Mouse (Mus musculus): ENCODE data around the gene Rbms3. TPM values are rescaled to one million over a fixed set of nuclear protein-coding genes. Genes with fewer than 3 reads are reported as not detected.

Rbms3 gene
- total RNA-seq, 2 experiments from 2014 or later, result 13.6 to 15.0 TPM

DNA sequence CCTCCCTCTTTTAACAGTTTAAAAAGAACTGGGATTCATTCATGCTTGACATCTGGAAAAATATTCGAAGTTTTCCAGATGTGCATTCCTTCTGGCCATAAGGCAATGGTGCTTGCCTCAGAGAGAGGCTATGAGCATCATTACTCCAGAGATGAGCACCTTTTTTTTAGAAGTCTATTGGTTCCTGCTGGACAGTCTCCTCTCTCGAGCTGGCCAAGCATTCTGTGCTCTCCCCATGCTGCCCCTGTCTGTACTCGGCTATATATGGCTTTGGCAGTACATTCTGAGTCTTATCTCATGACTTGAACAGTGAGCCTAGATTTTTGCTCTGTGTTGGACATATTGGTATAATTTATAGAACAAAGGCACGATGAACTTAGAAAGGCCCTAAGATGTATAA is 952.6 kb downstream of the Rbms3 start:
- intact Hi-C loops (cut with DNase I), result no loop called here

DNA sequence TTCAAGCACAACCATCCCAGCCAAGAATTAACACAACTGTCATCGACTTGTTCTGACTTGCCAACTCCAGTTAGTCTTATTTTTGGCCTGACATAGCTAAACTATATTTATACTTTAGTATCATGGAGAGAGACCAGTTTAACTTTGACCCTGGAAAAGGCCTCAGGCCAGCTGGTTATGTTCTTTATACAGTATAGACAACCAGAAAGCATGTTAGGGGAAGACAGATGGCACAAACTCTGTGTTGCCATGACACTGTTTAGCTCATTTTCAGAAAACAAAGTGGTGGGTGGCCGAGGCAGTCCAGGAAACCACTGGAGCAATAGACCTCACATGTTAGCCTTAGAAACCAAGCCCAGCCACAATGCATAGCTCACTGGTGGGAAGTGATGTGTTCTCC is 953.3 kb downstream of the Rbms3 start:
- peak in 1 of 2 experiments; percentile 1 for DNase-seq (ENCODE audit: extremely low spot score in 1 of 2, low spot score in 2 of 2)
- intact Hi-C loops (cut with DNase I), result no loop called here

More for the DNA sequence above, 952.6 kb downstream of the Rbms3 start:
- DNase-seq (ENCODE audit: extremely low spot score in 1 of 2, low spot score in 2 of 2), result no peak

DNA sequence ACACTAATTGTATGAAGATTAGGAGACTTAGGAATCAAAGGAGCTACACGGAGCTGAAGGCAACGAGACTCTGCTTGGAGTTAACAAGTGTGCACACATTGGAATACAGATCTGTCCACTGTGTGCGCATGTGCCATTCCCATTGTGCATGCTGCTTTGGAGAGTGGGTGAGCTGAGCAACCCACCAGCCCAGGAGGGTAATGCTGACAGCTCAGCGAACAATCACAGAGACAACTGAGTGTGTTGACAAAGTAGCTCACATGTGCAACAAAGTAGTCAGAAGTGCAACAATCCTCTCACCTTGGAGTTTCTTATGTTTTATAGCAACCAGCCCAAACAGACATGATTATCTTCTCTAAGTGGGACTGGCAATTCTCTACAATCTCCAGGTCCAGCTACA is 955.5 kb downstream of the Rbms3 start:
- intact Hi-C loops (cut with DNase I), result no loop called here
- DNase-seq (ENCODE audit: extremely low spot score in 1 of 2, low spot score in 2 of 2), result no peak

DNA sequence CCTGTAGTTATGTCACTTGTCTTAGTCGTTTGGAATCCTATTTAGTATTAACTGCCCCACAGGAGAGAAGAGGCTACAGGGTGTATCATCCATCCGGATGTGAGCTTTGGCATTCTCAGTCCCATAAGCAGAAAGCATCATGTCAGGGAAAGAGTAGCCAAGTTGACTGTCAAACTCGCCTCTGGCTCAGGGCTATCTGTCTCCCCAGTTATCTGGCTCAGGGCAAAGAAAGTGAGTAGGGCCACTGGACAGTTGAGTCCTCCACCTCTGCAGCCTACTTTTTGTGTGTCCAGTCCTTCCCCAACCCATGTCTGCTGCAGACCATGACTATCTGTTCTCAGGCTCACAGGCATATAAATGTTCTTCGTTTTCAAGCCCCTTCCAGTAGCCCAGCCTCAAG is 968.7 kb downstream of the Rbms3 start:
- intact Hi-C loops (cut with DNase I), result no loop called here
- DNase-seq (ENCODE audit: extremely low spot score in 1 of 2, low spot score in 2 of 2), result no peak

DNA sequence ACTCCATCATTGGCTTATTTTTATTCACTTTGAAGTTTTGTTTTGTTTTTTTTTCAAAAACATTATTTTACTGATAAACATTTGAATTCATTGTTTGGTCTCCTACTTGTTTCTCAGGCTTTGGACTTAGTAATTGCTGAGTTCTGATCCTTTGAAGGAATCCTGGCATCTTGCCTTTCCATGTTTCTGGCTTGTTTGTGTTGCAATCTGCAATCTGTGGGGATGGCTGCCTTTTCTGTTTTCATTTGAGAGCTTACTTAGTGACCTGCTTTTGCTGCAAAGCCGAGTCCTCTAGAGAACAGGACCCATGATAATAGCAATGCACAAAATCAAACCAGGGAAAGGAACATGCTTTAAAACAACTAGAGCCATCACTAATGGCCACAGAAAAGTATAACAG is 969.8 kb downstream of the Rbms3 start:
- intact Hi-C loops (cut with DNase I), result no loop called here
- DNase-seq (ENCODE audit: extremely low spot score in 1 of 2, low spot score in 2 of 2), result no peak

DNA sequence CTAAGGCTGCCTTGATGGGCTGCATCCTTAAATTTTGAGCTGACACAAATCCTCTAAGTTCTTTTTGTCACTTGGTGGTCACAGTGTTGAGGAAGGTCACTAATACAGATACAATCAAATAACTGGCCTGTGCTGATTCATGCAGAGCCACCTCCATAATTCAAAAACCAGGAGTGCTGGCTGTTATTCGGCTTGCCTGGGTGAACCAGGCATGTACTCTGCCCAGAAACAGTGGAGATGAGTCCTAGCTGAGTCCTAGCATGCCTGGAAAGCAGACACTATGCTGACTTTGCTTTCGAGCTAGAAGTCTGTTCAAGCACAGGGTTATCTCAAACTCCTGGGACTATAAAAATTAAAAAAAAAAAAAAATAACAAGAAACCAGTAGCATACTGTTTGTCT is 972.6 kb downstream of the Rbms3 start:
- DNase-seq (ENCODE audit: extremely low spot score in 1 of 2, low spot score in 2 of 2), result no peak

DNA sequence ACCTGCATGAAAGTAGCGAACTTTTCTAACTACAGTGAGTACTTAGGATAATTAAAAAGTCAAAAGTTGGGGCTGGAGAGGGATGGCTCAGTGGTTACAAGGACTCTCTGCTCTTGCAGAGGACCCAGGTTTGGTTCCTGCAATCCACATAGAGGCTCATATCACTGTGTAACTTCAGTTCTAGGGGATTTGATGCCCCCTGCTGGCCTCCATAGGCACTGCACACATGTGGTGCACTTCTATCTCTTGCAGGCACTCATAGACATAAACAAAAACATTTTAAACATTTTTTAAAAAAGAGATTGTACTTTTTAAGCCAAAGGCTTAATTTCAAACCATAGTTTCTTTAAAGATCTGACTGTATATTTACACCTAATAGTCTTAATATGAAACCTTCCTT is 978.3 kb downstream of the Rbms3 start:
- no peak for DNase-seq (ENCODE audit: extremely low spot score in 1 of 2, low spot score in 2 of 2)
- intact Hi-C loops (cut with DNase I), result no loop called here

More for the DNA sequence above, 972.6 kb downstream of the Rbms3 start:
- intact Hi-C loops (cut with DNase I), result no loop called here

DNA sequence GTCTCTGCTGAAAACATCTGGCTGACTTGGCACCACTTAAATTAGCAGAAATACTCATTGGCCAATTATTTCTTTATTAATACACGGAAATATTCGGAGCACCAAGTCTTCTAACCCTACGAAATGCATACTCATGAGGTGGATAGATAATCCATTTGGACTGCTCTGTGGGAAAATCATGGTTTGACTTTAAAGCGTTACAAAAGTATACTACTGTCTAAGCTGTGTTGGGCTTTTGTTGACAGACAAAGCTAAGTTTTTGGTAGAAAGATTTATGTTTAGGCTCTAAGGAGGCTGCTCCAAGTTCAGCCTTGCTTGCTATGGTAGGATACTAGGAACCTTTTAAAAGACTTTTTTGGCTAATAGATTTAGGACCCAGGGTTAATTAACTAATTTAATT is 979.8 kb downstream of the Rbms3 start:
- intact Hi-C loops (cut with DNase I), result no loop called here
- no peak for DNase-seq (ENCODE audit: extremely low spot score in 1 of 2, low spot score in 2 of 2)

DNA sequence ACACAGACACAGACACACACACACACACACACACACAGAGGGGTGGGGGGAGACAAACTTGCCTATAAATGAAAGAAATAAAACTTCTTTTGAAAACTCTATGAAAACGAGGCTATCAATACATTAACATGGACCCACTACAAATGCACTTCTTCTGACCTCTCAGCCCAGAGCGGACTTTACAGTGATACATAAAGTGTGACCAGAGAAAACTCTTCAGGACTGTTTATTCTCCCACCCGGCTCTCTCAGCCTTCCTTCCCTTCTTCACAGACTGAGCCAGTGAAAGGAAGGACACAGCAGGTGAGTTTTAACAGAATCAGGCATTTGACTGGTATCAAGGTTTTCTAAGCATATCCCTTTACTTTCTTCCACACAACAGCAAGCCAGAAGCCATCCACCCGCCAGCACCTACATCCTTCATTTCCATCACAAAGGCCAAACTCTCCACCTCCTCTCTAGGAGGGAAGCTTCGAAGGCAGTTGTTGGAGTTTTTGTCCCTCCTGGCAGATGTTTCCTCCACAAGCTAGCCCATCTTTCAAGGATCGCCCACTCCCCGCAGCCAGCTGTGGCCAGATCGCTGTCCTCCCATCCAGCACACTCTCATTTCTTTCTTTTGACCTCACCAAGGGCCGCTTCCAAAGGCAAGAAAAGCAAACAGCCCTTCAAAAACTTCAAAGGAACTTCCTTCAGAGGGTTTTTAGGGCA is 980.5 kb downstream of the Rbms3 start:
- intact Hi-C loops (cut with DNase I), result no loop called here

DNA sequence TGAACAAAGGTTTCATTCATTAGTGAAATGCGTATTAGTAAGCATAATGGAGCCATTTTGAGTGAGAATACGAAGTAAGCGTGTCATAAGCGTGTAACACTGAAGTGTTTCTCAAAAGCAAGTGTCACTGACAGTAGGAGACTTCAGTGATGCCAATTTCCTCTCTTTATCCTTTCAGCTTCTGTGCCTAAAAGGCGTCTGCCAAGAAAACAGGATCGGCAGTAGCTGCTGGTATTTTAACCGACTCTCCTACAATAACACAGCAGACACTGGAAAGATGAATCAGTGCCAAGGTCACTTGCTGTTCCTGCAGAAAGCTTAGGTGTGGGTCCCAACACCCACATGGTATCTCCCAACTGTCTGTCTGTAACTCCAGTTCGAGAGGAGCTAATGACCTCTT is 985.1 kb downstream of the Rbms3 start:
- DNase-seq (ENCODE audit: extremely low spot score in 1 of 2, low spot score in 2 of 2), result no peak
- intact Hi-C loops (cut with DNase I), result no loop called here

More for the DNA sequence above, 980.5 kb downstream of the Rbms3 start:
- DNase-seq (ENCODE audit: extremely low spot score in 1 of 2, low spot score in 2 of 2), result peak in 1 of 2 experiments; percentile 23

DNA sequence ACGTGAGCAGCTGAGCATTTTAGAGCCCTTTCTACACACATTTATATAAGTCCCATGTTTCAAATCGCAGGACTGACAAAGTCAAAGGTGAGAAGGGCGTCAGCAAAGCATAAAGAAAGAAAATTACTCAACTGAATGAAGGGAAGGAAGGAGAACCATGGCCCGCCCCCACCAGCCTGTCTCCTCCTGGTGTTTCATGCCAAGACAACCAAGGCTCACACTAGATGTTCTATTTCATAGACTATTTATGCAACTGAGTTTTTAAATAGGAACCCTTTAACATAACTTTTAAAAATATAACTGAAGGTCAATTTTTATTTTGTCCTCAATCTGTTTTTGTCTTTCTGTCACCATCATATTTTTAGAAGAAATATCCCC is 989.4 kb downstream of the Rbms3 start:
- DNase-seq (ENCODE audit: extremely low spot score in 1 of 2, low spot score in 2 of 2), result no peak
- intact Hi-C loops (cut with DNase I), result no loop called here

DNA sequence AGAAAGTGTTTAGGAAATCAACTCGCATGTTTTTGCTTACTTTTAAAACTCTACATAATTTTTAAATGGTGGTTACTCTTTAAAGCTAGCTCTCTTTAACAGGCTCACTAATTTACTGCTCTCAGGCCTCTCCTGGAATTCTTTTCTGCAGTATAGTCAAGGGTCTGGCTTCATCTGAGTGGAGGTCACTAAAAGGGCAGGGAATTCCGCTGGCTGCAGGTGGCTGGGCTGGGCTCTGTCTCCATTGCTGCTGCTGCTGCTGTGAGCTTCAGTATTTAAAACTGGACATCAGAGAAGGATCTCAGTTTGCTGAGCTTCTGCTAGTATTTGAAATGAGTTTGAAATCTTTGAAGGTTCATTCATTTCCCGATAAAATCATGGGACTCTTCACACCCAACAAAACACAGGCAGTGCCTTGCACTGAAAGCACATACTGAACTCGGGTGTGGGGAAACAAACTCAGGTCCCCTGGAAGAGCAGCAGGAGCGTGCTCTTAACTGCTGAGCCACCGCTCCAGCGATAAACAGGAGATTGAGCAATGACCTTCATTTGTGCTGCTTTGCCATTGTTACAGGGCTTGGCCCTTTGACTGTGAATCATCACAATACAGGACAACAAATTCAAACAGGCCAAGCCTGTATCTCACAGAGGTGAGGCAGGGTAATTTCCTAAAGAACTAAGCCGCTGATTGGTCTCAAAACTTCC is 990.0 kb downstream of the Rbms3 start:
- intact Hi-C loops (cut with DNase I), result no loop called here
- no peak for DNase-seq (ENCODE audit: extremely low spot score in 1 of 2, low spot score in 2 of 2)

DNA sequence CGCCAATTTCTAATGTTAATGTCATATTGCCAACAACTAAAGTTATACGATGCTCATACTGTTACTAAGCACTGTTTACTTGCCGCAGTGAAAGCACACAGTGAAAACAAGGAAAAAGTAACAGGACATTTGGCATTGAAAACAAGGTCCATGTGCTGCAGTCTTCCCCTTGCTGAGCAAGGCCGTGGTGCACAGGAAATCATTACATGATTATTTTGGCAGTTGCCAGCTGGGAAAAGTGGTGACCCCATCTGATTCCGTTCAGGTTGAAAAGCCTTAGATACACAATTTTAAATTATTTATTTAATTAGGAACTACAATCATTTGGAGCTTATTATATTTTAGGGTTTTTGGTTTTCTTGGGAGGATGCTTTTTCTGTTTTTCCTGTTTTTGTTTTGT is 995.9 kb downstream of the Rbms3 start:
- intact Hi-C loops (cut with DNase I), result no loop called here
- DNase-seq (ENCODE audit: extremely low spot score in 1 of 2, low spot score in 2 of 2), result no peak

DNA sequence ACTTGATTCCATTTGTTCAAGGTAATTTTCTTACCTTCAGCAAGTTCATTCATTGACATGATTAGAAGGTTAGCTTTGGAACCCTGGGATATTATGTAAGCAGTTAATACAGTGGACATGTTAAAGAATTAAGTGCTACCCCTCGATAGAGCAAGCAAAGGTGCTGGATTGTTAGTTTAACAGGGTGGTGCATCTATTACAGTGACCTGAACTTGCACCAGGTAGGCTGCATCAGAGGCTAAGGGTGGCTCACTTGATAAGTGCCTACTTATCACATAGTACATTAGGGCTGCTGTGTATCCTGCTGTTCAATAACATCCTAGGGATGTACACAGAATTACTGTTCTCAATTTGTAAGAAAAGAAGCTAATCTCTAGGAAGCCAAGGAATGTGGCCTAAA is 996.6 kb downstream of the Rbms3 start:
- no peak for DNase-seq (ENCODE audit: extremely low spot score in 1 of 2, low spot score in 2 of 2)
- intact Hi-C loops (cut with DNase I), result no loop called here

DNA sequence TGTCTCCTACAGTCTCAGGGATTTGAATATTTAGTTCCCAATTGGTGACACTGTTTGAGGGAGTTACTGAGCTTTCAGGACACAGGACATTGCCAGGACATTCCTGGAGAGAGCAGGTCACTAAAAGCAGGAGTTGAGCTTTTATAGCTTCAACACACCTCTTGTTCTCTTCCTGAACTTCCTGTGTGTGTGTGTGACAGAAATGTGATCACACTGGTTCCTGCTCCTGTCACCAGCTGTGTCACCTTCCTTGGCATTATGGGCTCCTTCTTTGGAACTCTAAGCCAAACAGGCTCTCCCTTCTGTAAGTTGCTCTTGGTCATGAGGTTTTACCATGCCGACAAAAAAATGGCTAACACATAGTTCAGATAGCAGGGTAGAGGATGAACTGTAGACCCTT is 997.9 kb downstream of the Rbms3 start:
- DNase-seq (ENCODE audit: extremely low spot score in 1 of 2, low spot score in 2 of 2), result no peak
- intact Hi-C loops (cut with DNase I), result no loop called here

DNA sequence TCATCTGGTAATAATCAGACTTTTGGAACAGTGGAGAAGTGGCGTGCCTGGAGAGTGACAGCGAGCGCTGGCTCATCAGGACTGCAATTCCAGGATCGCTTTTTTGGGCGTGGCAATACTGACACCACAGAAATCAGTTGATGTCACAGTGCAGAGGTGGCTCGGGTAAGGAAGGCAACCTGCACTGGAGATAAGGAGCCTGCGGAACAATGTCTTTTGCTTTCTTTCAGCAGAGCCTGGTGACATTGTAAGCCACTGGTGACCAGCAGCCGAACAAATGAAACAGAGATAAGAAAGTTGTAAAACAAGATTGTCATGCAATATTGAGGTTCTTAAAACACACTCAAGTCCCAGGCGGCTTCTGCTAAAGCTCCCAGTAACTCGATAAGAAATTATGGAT is 998.9 kb downstream of the Rbms3 start:
- intact Hi-C loops (cut with DNase I), result no loop called here
- no peak for DNase-seq (ENCODE audit: extremely low spot score in 1 of 2, low spot score in 2 of 2)

DNA sequence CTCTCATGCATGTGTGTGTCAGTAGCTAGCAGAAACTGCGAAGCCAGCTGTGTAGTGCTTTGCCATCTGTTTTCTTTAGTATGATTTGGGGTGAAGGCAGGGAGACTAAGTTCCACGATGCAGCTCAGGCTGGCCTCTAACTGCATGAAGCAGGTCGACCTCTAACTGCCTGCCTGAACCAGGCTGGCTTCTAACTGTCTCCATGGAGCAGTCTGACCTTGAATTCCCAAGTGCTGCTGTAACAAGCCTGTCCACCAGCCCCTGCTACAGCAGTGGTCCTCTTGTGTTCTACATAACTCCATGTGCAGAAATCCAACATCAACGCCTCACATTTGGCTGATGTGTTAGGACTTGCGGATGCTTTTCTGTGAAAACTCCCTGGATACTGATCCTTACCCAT is 1009.3 kb downstream of the Rbms3 start:
- intact Hi-C loops (cut with DNase I), result no loop called here
- peak in 1 of 2 experiments; percentile 9 for DNase-seq (ENCODE audit: extremely low spot score in 1 of 2, low spot score in 2 of 2)

DNA sequence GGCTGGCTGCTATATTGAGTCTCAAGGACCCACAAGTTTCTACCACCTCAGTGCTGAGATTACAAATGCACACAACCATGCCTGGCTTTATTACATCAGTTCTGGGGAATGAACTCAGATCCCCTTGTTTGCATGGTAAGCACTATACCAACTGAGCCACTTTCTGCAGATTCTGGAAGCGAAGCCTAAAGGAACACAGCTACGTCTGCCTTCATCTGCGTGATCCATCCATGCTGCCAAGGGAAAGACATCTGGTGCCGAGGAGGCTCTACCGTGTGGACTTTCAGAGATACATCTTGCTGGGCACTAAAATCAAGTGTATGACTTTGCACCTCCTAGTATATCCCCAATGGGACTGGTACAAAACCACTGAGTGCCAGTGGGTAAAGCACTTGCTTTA is 1010.8 kb downstream of the Rbms3 start:
- intact Hi-C loops (cut with DNase I), result no loop called here
- no peak for DNase-seq (ENCODE audit: extremely low spot score in 1 of 2, low spot score in 2 of 2)

DNA sequence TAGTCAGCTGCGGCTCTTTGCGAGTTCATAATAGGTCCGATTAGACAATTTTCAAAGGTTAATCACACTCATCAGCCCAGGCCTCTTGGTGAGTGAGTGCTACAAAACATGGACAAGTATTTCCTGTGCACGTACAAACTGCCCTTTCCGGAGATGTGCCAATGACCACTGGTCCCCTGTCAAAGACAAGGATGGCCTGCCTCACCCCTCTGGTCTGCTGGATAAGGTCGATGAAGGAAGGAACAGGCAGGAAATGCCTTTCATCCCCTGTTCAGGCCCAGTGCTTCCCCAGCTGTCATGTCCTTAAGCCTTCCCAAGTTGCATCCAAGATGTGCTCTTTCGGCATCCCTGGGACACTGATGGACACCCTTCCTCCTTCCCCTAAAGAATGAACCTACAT is 1016.4 kb downstream of the Rbms3 start:
- intact Hi-C loops (cut with DNase I), result no loop called here
- no peak for DNase-seq (ENCODE audit: extremely low spot score in 1 of 2, low spot score in 2 of 2)

DNA sequence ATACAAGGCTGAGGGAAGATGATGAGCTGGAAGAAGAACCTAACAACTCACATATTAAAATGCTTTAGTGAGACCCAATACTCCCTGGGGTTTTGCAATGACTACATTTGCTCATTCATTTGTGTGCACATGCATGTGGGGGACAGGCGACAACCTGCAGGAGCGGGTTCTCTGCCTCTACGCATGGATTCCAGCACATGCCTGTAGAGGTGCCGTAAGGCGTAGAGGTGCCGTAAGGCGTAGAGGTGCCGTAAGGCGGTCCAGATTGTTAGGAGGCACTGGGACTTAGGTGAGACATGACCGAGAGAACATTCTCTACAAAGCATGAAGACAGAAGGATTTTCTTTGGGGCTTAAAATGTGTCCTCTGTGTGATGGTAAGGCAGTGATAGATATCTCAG is 1033.7 kb downstream of the Rbms3 start:
- no peak for DNase-seq (ENCODE audit: extremely low spot score in 1 of 2, low spot score in 2 of 2)
- intact Hi-C loops (cut with DNase I), result no loop called here

DNA sequence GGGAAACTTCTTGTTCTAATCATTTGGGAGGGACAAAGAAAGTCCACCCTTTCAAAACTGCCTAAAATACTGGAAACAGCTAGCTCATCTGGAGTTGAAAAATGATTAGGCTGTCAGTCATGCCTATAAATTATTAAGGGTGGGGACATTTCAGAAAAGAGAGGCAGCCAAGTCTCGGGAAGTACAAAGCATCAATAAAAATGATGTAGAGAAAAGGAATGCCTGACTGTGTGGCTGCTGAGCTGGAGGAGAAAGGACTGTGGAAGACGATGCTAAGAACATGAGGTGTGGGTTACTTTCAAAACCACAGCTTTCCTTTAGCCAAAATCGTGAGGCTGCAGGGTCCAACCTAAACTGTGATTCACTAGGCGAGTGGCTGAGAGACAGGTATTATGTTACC is 1037.2 kb downstream of the Rbms3 start:
- no peak for DNase-seq (ENCODE audit: extremely low spot score in 1 of 2, low spot score in 2 of 2)
- intact Hi-C loops (cut with DNase I), result no loop called here

All from left cerebral cortex, postnatal 10 days (tissue).